Mouse (Mus musculus): Measurements from ENCODE around the gene Rbms3. TPM values are rescaled to one million over a fixed set of nuclear protein-coding genes. Genes with fewer than 3 reads are reported as not detected.

The Rbms3 gene
- polyA plus RNA-seq, 1 experiment from 2014 or later, result 45.9 TPM

GRCm38 (mm10) chr9:117380876-117381275 lies 248.8 kb downstream of the Rbms3 start:
- DNase-seq (ENCODE audit: low spot score) (no peak), ATAC-seq (replicated peaks; ENCODE audit: insufficient number of reproducible peaks, low FRiP score, low TSS enrichment, low read depth) (no peak)
- no peak overlapping the region for H3K9ac ChIP-seq (replicated peaks; ENCODE audit: low read length)
- 67% methylated on average over 5 of the region's 5 CpGs for WGBS
- H3K9me3 ChIP-seq (replicated peaks; ENCODE audit: control insufficient read depth, low read length), result no peaks in the 10 kb centered on the region
- no peaks in the 10 kb centered on the region for H3K27me3 ChIP-seq (ENCODE audit: control insufficient read depth, insufficient read depth, low read length)
- no peak overlapping the region for H3K27ac ChIP-seq (replicated peaks; ENCODE audit: low read depth, low read length)
- H3K4me3 ChIP-seq (ENCODE audit: low read depth, low read length), result no peak overlapping the region
- no peak overlapping the region for H3K4me2 ChIP-seq (ENCODE audit: low read depth, low read length)
- no peaks in the 10 kb centered on the region; the same call in 1 of the 2 replicates for H3K4me1 ChIP-seq (ENCODE audit: control insufficient read depth, insufficient read depth, low read length)
- no peaks in the 10 kb centered on the region for H3K36me3 ChIP-seq (replicated peaks; ENCODE audit: control insufficient read depth, insufficient read depth, low read depth, low read length)

GRCm38 (mm10) chr9:117380076-117380475 lies 249.6 kb downstream of the Rbms3 start:
- H3K4me3 ChIP-seq (ENCODE audit: low read depth, low read length), result no peak overlapping the region
- H3K4me1 ChIP-seq (ENCODE audit: control insufficient read depth, insufficient read depth, low read length), result no peaks in the 10 kb centered on the region; the same call in 1 of the 2 replicates
- peak overlapping the region; percentile 22; the same call in 1 of the 2 replicates for H3K27ac ChIP-seq (replicated peaks; ENCODE audit: low read depth, low read length)
- peak; percentile 75 for DNase-seq (ENCODE audit: low spot score)
- no peaks in the 10 kb centered on the region for H3K27me3 ChIP-seq (ENCODE audit: control insufficient read depth, insufficient read depth, low read length)
- H3K9ac ChIP-seq (replicated peaks; ENCODE audit: low read length), result no peak overlapping the region
- no peak overlapping the region for H3K4me2 ChIP-seq (ENCODE audit: low read depth, low read length)
- 9% methylated on average over 5 of the region's 5 CpGs for WGBS
- H3K36me3 ChIP-seq (replicated peaks; ENCODE audit: control insufficient read depth, insufficient read depth, low read depth, low read length), result no peaks in the 10 kb centered on the region
- ATAC-seq (replicated peaks; ENCODE audit: insufficient number of reproducible peaks, low FRiP score, low TSS enrichment, low read depth), result peak; percentile 75
- no peaks in the 10 kb centered on the region for H3K9me3 ChIP-seq (replicated peaks; ENCODE audit: control insufficient read depth, low read length)

- WGBS, result 31% methylated on average over 16 of the region's 16 CpGs
- Histone ChIP-seq H3K9ac (replicated peaks; ENCODE audit: low read length) (no peak overlapping the region), H3K36me3 (replicated peaks; ENCODE audit: control insufficient read depth, insufficient read depth, low read depth, low read length) (no peaks in the 10 kb centered on the region), H3K27ac (replicated peaks; ENCODE audit: low read depth, low read length) (peak overlapping the region; percentile 22; the same call in 1 of the 2 replicates), H3K4me3 (ENCODE audit: low read depth, low read length) (no peak overlapping the region), H3K9me3 (replicated peaks; ENCODE audit: control insufficient read depth, low read length) (no peaks in the 10 kb centered on the region), H3K4me2 (ENCODE audit: low read depth, low read length) (no peak overlapping the region), H3K4me1 (ENCODE audit: control insufficient read depth, insufficient read depth, low read length) (no peaks in the 10 kb centered on the region; the same call in 1 of the 2 replicates), H3K27me3 (ENCODE audit: control insufficient read depth, insufficient read depth, low read length) (no peaks in the 10 kb centered on the region)
- DNase-seq (ENCODE audit: low spot score) (no peak), ATAC-seq (replicated peaks; ENCODE audit: insufficient number of reproducible peaks, low FRiP score, low TSS enrichment, low read depth) (no peak)
These were observed 250.2 kb downstream of the Rbms3 start for GRCm38 (mm10) chr9:117379448-117379983.

- no peak for ATAC-seq (replicated peaks; ENCODE audit: insufficient number of reproducible peaks, low FRiP score, low TSS enrichment, low read depth)
- no peaks in the 10 kb centered on the region for H3K9me3 ChIP-seq (replicated peaks; ENCODE audit: control insufficient read depth, low read length)
- H3K4me2 ChIP-seq (ENCODE audit: low read depth, low read length), result no peak overlapping the region
- H3K27ac ChIP-seq (replicated peaks; ENCODE audit: low read depth, low read length), result no peak overlapping the region
- H3K4me1 ChIP-seq (ENCODE audit: control insufficient read depth, insufficient read depth, low read length), result no peaks in the 10 kb centered on the region; the same call in 1 of the 2 replicates
- no peaks in the 10 kb centered on the region for H3K36me3 ChIP-seq (replicated peaks; ENCODE audit: control insufficient read depth, insufficient read depth, low read depth, low read length)
- no peak overlapping the region for H3K4me3 ChIP-seq (ENCODE audit: low read depth, low read length)
- 68% methylated on average over 9 of the region's 9 CpGs for WGBS
- H3K27me3 ChIP-seq (ENCODE audit: control insufficient read depth, insufficient read depth, low read length), result no peaks in the 10 kb centered on the region
- no peak overlapping the region for H3K9ac ChIP-seq (replicated peaks; ENCODE audit: low read length)
- no peak for DNase-seq (ENCODE audit: low spot score)
These were observed 251.4 kb downstream of the Rbms3 start for GRCm38 (mm10) chr9:117378131-117378890.

GRCm38 (mm10) chr9:117375776-117376175 lies 253.9 kb downstream of the Rbms3 start:
- H3K4me3 ChIP-seq (ENCODE audit: low read depth, low read length), result no peak overlapping the region
- H3K27ac ChIP-seq (replicated peaks; ENCODE audit: low read depth, low read length), result no peak overlapping the region
- H3K36me3 ChIP-seq (replicated peaks; ENCODE audit: control insufficient read depth, insufficient read depth, low read depth, low read length), result no peaks in the 10 kb centered on the region
- H3K4me2 ChIP-seq (ENCODE audit: low read depth, low read length), result no peak overlapping the region
- 88% methylated on average over 3 of the region's 3 CpGs for WGBS
- H3K4me1 ChIP-seq (ENCODE audit: control insufficient read depth, insufficient read depth, low read length), result no peaks in the 10 kb centered on the region; the same call in 1 of the 2 replicates
- DNase-seq (ENCODE audit: low spot score) (no peak), ATAC-seq (replicated peaks; ENCODE audit: insufficient number of reproducible peaks, low FRiP score, low TSS enrichment, low read depth) (no peak)
- H3K9ac ChIP-seq (replicated peaks; ENCODE audit: low read length), result no peak overlapping the region
- H3K27me3 ChIP-seq (ENCODE audit: control insufficient read depth, insufficient read depth, low read length), result no peaks in the 10 kb centered on the region
- no peaks in the 10 kb centered on the region for H3K9me3 ChIP-seq (replicated peaks; ENCODE audit: control insufficient read depth, low read length)

DNA sequence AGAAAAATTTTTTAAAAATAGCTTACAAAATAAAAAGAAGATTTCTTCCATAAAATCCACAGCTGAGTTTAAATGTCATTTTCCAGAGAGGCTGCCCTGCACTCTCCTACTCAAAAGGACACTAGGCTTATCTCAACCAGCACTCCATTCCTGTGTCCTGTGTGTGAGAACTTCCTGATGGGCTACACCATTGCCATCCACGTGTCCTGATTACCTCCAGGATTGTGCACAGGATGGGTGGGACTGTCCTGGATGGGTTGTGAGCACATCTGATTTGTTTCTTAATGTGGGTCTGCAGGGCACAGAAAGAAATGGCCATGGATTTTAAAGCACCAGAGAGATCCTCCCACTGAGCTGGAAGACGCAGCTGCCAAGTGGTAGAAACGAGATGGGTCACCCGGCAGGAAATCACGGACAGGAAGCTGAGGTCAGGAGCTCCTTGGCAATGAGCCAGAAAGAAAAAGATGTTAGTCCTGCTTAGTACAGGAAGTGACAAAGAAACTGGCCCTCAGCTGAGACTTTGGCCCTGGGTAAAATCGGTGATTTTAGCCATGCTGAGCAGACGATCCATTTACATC lies 256.5 kb downstream of the Rbms3 start:
- Histone ChIP-seq H3K27ac (replicated peaks; ENCODE audit: low read depth, low read length) (no peak overlapping the region), H3K9me3 (replicated peaks; ENCODE audit: control insufficient read depth, low read length) (no peaks in the 10 kb centered on the region), H3K4me3 (ENCODE audit: low read depth, low read length) (no peak overlapping the region), H3K9ac (replicated peaks; ENCODE audit: low read length) (no peak overlapping the region), H3K36me3 (replicated peaks; ENCODE audit: control insufficient read depth, insufficient read depth, low read depth, low read length) (no peaks in the 10 kb centered on the region), H3K4me2 (ENCODE audit: low read depth, low read length) (no peak overlapping the region), H3K27me3 (ENCODE audit: control insufficient read depth, insufficient read depth, low read length) (no peaks in the 10 kb centered on the region), H3K4me1 (ENCODE audit: control insufficient read depth, insufficient read depth, low read length) (no peaks in the 10 kb centered on the region)
- ATAC-seq (replicated peaks; ENCODE audit: insufficient number of reproducible peaks, low FRiP score, low TSS enrichment, low read depth) (no peak), DNase-seq (ENCODE audit: low spot score) (peak; percentile 43)
- WGBS, result 43% methylated on average over 7 of the region's 7 CpGs

GRCm38 (mm10) chr9:117371980-117372379 lies 257.7 kb downstream of the Rbms3 start:
- Histone ChIP-seq H3K27me3 (ENCODE audit: control insufficient read depth, insufficient read depth, low read length) (no peaks in the 10 kb centered on the region), H3K9me3 (replicated peaks; ENCODE audit: control insufficient read depth, low read length) (no peaks in the 10 kb centered on the region), H3K4me2 (ENCODE audit: low read depth, low read length) (no peak overlapping the region), H3K27ac (replicated peaks; ENCODE audit: low read depth, low read length) (no peak overlapping the region), H3K36me3 (replicated peaks; ENCODE audit: control insufficient read depth, insufficient read depth, low read depth, low read length) (no peaks in the 10 kb centered on the region), H3K4me1 (ENCODE audit: control insufficient read depth, insufficient read depth, low read length) (no peaks in the 10 kb centered on the region), H3K4me3 (ENCODE audit: low read depth, low read length) (no peak overlapping the region), H3K9ac (replicated peaks; ENCODE audit: low read length) (no peak overlapping the region)
- no peak for ATAC-seq (replicated peaks; ENCODE audit: insufficient number of reproducible peaks, low FRiP score, low TSS enrichment, low read depth)
- 90% methylated on average over 5 of the region's 5 CpGs for WGBS
- no peak for DNase-seq (ENCODE audit: low spot score)

- Histone ChIP-seq H3K27ac (replicated peaks; ENCODE audit: low read depth, low read length) (no peak overlapping the region), H3K4me3 (ENCODE audit: low read depth, low read length) (no peak overlapping the region), H3K36me3 (replicated peaks; ENCODE audit: control insufficient read depth, insufficient read depth, low read depth, low read length) (no peaks in the 10 kb centered on the region), H3K27me3 (ENCODE audit: control insufficient read depth, insufficient read depth, low read length) (no peaks in the 10 kb centered on the region), H3K9me3 (replicated peaks; ENCODE audit: control insufficient read depth, low read length) (no peaks in the 10 kb centered on the region), H3K4me1 (ENCODE audit: control insufficient read depth, insufficient read depth, low read length) (no peaks in the 10 kb centered on the region), H3K4me2 (ENCODE audit: low read depth, low read length) (no peak overlapping the region), H3K9ac (replicated peaks; ENCODE audit: low read length) (no peak overlapping the region)
- ATAC-seq (replicated peaks; ENCODE audit: insufficient number of reproducible peaks, low FRiP score, low TSS enrichment, low read depth), result no peak
- 90% methylated on average over 6 of the region's 6 CpGs for WGBS
- DNase-seq (ENCODE audit: low spot score), result no peak
These were observed 259.6 kb downstream of the Rbms3 start for GRCm38 (mm10) chr9:117370086-117370485.
